Mouse (Mus musculus) embryonic facial prominence, embryonic 10.5 days (tissue): ENCODE data around the gene Plbd1. TPM values are rescaled to one million over a fixed set of nuclear protein-coding genes. Genes with fewer than 3 reads are reported as not detected.

ENCODE experiments used
- DNase-seq: peaks from one replicate; pipeline ENCODE4 v3.0.0-alpha.2; 2017; ENCODE audit warnings: low spot score
- H3K27ac ChIP-seq: fragments of 300-500 bp; sonication (generic); replicated peaks from 2 replicates; pipeline ENCODE4 v1.5.1; 2016; ENCODE audit warnings: mild to moderate bottlenecking
- H3K27me3 ChIP-seq: fragments of 300-500 bp; sonication (generic); replicated peaks from 2 replicates; pipeline ENCODE4 v1.6.1; 2016; ENCODE audit warnings: low read depth, mild to moderate bottlenecking; ENCODE audit not compliant: poor library complexity, severe bottlenecking
- H3K36me3 ChIP-seq: fragments of 300-500 bp; sonication (generic); replicated peaks from 2 replicates; pipeline ENCODE4 v1.6.1; 2016; ENCODE audit warnings: mild to moderate bottlenecking, moderate library complexity
- H3K4me1 ChIP-seq: fragments of 300-500 bp; sonication (generic); 2 replicates; pipeline ENCODE4 v1.6.1; 2016
- H3K4me3 ChIP-seq: fragments of 300-500 bp; sonication (generic); 2 replicates; pipeline ENCODE4 v1.5.1; 2016; ENCODE audit warnings: mild to moderate bottlenecking, moderate library complexity
- H3K9me3 ChIP-seq: fragments of 300-500 bp; sonication (generic); 2 replicates; pipeline ENCODE4 v1.6.1; 2016; ENCODE audit warnings: mild to moderate bottlenecking
- WGBS: fragments of 180-500 bp; shearing (Covaris S2); methylation state at CpG from one replicate; pipeline ENCODE4 v1.1.7; 2016; 5-methylcytosine and 5-hydroxymethylcytosine counted together
- polyA plus RNA-seq: library from polyadenylated mRNA; unstranded; fragments of >200 nt; fragmentation: Nextera tagmentation; extraction: Ambion mirVana; gene quantifications from 2 replicates; pipeline ENCODE4 v1.2.1, GENCODE M21; 2016

Gene Plbd1
- polyA plus RNA-seq, 1 experiment from 2014 or later = 2.6 TPM

DNA sequence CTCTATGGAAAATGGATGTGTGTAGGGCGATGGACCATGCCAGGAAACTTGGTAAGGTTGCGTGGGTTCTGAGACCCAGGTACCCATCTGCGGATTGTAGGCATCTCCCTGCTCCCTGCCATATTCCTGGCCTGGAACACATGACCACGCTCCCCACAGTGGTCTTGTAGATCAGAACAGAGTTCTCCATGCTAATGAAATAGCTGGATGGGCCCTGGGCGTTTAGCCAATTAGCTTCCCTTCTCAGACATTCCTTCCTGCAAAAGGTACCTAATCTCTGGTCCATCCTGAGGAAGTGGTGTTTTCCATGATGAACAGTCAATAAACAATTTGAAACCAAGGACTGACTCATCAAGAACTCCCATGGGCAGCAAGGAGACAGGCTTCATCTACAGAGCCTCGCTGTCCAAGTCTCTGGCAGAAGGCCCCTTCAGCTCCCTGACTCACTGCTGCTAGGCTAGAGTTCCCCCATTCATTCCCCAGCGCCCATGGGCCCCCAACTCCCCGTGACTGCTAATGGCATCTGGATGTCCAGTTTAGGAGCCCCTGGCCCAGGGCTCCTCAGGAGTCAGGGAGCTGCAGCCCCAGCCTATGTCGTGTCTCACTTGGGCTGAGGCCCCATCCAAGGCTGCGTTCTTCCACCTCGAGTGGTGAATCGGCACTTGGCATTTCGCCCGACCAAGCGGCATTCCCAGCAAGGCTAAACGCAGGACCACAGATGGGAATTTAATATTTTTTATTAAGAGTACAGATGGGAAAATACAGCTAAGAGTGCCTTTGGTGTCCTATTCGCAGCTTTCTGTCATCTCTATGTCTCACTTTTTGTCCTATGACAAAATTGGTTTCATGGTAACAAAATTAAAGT, 50.1 kb downstream of the Plbd1 start:
- no peak overlapping the region for H3K4me3 ChIP-seq
- H3K36me3 ChIP-seq = peaks cover 58% of the 10 kb centered on the region

DNA sequence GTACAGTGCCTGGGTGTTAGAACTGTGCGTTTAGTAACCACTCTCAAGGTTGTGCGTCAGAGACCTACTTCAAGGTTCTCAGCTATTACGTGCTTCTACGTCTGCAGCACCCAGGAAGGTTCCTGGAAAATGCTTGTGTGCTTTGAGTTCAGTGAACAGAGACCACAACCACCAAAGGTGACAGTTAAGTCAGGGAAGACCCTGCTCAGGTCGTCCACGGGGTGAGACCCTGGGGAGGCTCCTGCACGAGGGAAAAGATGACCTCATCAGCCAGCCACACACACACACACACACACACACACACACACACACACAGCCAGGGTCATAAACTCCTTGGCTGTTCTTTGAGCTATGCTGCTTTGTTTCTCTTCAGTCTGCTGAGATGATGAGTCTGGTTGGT, 59.1 kb downstream of the Plbd1 start:
- no peak for DNase-seq
- WGBS = 92% methylated on average over 7 of the region's 7 CpGs
- H3K27ac ChIP-seq = no peak overlapping the region

More for the DNA sequence above, 50.1 kb downstream of the Plbd1 start:
- Histone ChIP-seq H3K4me1 (no peaks in the 10 kb centered on the region), H3K9me3 (peaks cover 5% of the 10 kb centered on the region; the same call in 1 of the 2 replicates), H3K27ac (no peak overlapping the region), H3K27me3 (no peaks in the 10 kb centered on the region)
- WGBS = 95% methylated on average over 17 of the region's 17 CpGs
- DNase-seq = no peak

DNA sequence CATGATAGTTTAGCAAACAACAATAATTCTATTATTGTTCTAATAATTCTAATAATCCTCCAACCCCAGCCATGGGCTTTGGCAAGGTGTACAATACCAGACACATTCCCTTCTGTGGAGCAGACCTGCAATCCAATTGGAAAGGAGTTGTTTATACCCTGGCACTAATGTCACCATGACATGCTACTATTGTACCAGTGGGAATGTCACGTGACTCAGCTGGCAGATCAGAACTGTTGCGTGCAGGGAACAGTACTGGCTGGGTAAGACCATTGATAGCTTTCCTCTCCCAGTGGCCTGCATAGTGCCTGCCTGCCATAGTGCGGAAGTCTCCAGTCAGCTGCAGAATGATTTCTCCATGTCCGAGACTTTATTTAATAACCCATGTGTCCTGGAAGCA, 67.2 kb downstream of the Plbd1 start:
- DNase-seq = no peak
- WGBS = 95% methylated on average over 4 of the region's 4 CpGs
- H3K27me3 ChIP-seq = no peaks in the 10 kb centered on the region

More for the DNA sequence above, 59.1 kb downstream of the Plbd1 start:
- H3K4me1 ChIP-seq = no peaks in the 10 kb centered on the region
- H3K36me3 ChIP-seq = peaks cover 99% of the 10 kb centered on the region
- H3K27me3 ChIP-seq = no peaks in the 10 kb centered on the region
- no peak overlapping the region for H3K4me3 ChIP-seq
- no peaks in the 10 kb centered on the region for H3K9me3 ChIP-seq

DNA sequence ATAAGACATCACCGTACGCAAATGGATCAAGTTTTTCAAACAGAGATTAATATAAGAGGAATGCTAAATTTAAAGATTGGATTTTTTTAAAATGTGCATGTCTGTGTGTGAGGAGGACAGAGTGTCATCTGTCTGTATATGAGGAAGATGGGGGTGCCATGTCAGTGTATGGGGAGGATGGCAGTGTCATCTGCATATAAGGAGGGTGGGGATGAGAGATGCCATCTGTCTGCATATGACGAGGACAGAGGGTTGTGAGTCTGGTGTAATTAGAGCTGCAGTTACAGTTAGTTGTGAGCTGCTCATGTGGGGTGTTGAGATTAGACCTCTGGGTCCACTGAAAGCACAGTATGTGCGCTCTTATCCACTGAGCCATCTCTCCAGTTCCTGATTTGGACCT, 71.0 kb downstream of the Plbd1 start:
- 89% methylated on average over 4 of the region's 4 CpGs for WGBS
- Histone ChIP-seq H3K4me3 (no peak overlapping the region), H3K9me3 (no peaks in the 10 kb centered on the region), H3K27ac (no peak overlapping the region), H3K27me3 (no peaks in the 10 kb centered on the region), H3K36me3 (peaks cover 89% of the 10 kb centered on the region), H3K4me1 (no peaks in the 10 kb centered on the region)
- DNase-seq = no peak

More for the DNA sequence above, 67.2 kb downstream of the Plbd1 start:
- Histone ChIP-seq H3K9me3 (no peaks in the 10 kb centered on the region), H3K4me1 (no peaks in the 10 kb centered on the region), H3K36me3 (peaks cover 92% of the 10 kb centered on the region), H3K4me3 (no peak overlapping the region), H3K27ac (no peak overlapping the region)

DNA sequence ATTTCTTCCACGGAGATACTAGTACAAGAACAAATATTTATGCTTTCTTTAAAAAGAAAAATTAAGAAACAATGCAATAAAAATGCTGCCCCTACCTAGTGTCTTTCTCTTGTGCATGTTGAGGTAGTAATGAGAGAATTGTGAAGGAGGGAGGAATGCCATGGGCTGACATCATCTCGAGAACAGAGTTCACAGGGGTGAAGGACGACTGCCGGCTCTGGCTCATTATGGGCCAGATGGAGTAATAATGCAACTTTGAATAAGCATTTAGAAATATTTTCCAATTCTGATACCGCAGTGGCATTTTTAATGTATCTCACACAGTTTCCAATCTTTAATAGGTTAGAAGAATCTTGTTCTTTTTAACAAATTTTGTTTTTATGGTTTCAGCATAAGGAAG, 95.7 kb downstream of the Plbd1 start:
- no peaks in the 10 kb centered on the region for H3K4me1 ChIP-seq
- peaks cover 94% of the 10 kb centered on the region for H3K36me3 ChIP-seq
- H3K27ac ChIP-seq = no peak overlapping the region
- no peaks in the 10 kb centered on the region for H3K27me3 ChIP-seq
- H3K9me3 ChIP-seq = peaks cover 13% of the 10 kb centered on the region
- WGBS = 90% methylated on average over 5 of the region's 5 CpGs
- H3K4me3 ChIP-seq = no peak overlapping the region
- DNase-seq = no peak

Other genes with a start within 250 kb of the Plbd1 start
- 0.15 TPM in 1 of 2 replicates, not detected in the other for gene E330021D16Rik, start 246.4 kb downstream of the Plbd1 start, polyA plus RNA-seq
- gene Atf7ip, start 155.8 kb downstream of the Plbd1 start, polyA plus RNA-seq = 48.0 and 50.9 TPM in 2 replicates
- 0.11 TPM in 2 replicates for gene Gucy2c, start 119.8 kb upstream of the Plbd1 start, polyA plus RNA-seq
- gene Hist4h4, start 142.5 kb upstream of the Plbd1 start, polyA plus RNA-seq = 0.47 and 0.64 TPM in 2 replicates
- gene H2afj, start 146.3 kb upstream of the Plbd1 start, polyA plus RNA-seq = 86.6 and 91.3 TPM in 2 replicates
- gene BC049715, start 165.7 kb upstream of the Plbd1 start, polyA plus RNA-seq = 1.3 and 2.1 TPM in 2 replicates
- 163 and 165 TPM in 2 replicates for gene Wbp11, start 166.3 kb upstream of the Plbd1 start, polyA plus RNA-seq
- not detected in 2 replicates for gene Smco3, start 173.5 kb upstream of the Plbd1 start, polyA plus RNA-seq
- gene Art4, start 195.8 kb upstream of the Plbd1 start, polyA plus RNA-seq = 2.2 and 2.6 TPM in 2 replicates
- gene Mgp, start 213.9 kb upstream of the Plbd1 start, polyA plus RNA-seq = 3.5 and 4.2 TPM in 2 replicates